Mouse (Mus musculus) retina, postnatal 7 days (tissue): Measurements from ENCODE around the gene Hoxa3.

ENCODE experiments used
- DNase-seq: peaks from one replicate; pipeline ENCODE4 v3.0.0-alpha.2; 2012; ENCODE audit warnings: low read depth, low spot score

Gene Hoxa3

GRCm38 (mm10) chr6:52168191-52169055 lies 44.7 kb downstream of the Hoxa3 start:
- DNase-seq, result no peak

GRCm38 (mm10) chr6:52167736-52168161 lies 45.4 kb downstream of the Hoxa3 start:
- no peak for DNase-seq

- no peak for DNase-seq
Observed at GRCm38 (mm10) chr6:52167176-52167575, 46.0 kb downstream of the Hoxa3 start.

- no peak for DNase-seq
Observed at GRCm38 (mm10) chr6:52166431-52167077, 46.6 kb downstream of the Hoxa3 start.

GRCm38 (mm10) chr6:52165441-52166370 lies 47.4 kb downstream of the Hoxa3 start:
- no peak for DNase-seq

- no peak for DNase-seq
Observed at GRCm38 (mm10) chr6:52164626-52165440, 48.3 kb downstream of the Hoxa3 start, which contains the start of gene Hoxa2. TSS of gene Hoxa2 (minus strand) at chr6:52164831.

- no peak for DNase-seq
Observed at GRCm38 (mm10) chr6:52164051-52164625, 49.0 kb downstream of the Hoxa3 start.

- DNase-seq, result no peak
Observed at GRCm38 (mm10) chr6:52163366-52164031, 49.6 kb downstream of the Hoxa3 start.

GRCm38 (mm10) chr6:52162611-52163365 lies 50.3 kb downstream of the Hoxa3 start:
- DNase-seq, result no peak

- DNase-seq, result no peak
Observed at GRCm38 (mm10) chr6:52162093-52162380, 51.1 kb downstream of the Hoxa3 start.

- no peak for DNase-seq
Observed at GRCm38 (mm10) chr6:52161336-52162092, 51.6 kb downstream of the Hoxa3 start.

GRCm38 (mm10) chr6:52160511-52161335 lies 52.4 kb downstream of the Hoxa3 start:
- DNase-seq, result no peak

GRCm38 (mm10) chr6:52159979-52160378 lies 53.2 kb downstream of the Hoxa3 start:
- DNase-seq, result no peak

GRCm38 (mm10) chr6:52159164-52159761 lies 53.9 kb downstream of the Hoxa3 start:
- DNase-seq, result no peak

- no peak for DNase-seq
Observed at GRCm38 (mm10) chr6:52158276-52159051, 54.7 kb downstream of the Hoxa3 start, which contains the start of gene Hoxa1. TSS of gene Hoxa1 (minus strand) at chr6:52158317.

- no peak for DNase-seq
Observed at GRCm38 (mm10) chr6:52157466-52158275, 55.5 kb downstream of the Hoxa3 start.
